Mouse (Mus musculus): ENCODE data around the gene Fgr.

Fgr gene

DNA sequence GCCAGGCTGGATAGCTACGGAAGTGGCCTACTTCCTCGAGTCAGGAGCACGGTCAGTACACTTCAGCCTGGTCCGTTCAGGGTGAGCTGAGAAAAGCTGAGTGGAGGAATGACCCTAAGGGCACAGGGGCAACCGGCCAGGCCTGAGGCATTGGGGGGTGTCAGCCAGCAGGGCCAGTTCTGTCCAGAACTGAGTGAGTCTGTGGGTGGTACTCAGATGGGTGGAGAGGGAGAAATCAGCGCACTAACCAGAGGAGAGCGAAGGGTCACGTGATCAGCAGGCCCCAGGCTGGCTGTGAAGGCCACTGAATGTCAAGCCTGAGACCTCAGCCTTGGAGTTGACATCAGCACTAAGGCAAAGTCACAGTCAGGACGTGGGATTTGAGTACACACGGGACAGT is 60.6 kb downstream of the Fgr start:
- DNase-seq (ENCODE audit: extremely low spot score, low read depth, low spot score) = no peak

DNA sequence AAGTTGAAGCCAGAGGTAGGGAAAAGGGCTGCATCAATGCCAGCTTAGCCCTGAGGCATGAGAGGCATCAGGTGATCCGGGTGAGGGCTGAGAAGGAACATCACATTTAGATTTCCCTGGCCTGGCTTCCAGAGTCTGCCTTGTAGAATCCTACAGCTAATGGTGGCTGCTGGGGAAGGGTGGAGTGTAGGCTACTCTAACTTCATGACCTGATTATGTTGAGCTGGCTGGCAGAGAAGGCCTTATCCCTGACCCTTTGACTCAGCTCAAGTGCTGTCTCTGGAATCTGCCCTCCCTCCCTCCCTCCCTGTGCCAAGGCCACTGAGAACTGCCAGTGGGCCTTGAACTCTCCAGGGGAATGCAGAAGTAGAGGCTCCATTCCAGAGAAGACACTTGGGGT is 61.6 kb downstream of the Fgr start:
- no peak for DNase-seq (ENCODE audit: extremely low spot score, low read depth, low spot score)

DNA sequence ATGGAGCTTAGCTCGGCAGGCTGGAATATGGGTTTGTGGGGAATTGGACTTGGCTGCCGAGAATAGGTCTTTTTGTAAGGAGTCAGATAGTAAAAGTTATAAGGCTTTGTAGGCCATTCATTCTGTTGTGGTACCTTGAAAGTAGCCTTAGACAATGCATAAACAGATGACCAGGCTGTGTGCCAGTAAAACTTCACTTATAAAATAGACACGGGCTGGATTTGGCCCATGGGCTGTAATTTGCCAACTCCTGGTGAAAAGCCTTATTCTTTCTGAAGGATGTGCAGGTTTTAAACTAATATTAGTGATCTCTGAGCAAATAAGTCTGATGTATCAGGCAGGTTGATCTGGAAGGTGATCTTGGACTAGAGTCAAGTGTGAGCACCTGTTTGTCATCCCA is 62.1 kb downstream of the Fgr start:
- DNase-seq (ENCODE audit: extremely low spot score, low read depth, low spot score) = no peak

DNA sequence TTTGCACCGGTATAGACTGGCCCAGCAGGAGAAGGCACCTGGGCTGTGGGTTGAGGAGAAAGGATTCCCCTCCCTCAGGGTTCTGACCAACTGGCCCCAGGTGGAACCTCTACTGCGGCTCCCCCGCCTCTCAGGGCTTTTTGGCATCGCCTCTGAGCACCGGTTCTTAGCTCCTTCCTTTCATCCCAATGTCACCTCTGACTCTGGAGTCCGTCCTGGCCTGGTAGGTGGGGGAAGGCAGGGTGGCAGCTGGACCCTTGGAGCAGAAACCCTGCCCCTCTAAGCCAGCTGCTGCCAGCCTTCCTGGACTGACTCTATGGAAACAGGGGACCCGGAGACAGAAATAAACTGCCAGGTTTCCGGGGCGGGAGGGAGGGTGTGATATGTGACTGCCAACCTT is 63.4 kb downstream of the Fgr start:
- DNase-seq (ENCODE audit: extremely low spot score, low read depth, low spot score) = no peak

DNA sequence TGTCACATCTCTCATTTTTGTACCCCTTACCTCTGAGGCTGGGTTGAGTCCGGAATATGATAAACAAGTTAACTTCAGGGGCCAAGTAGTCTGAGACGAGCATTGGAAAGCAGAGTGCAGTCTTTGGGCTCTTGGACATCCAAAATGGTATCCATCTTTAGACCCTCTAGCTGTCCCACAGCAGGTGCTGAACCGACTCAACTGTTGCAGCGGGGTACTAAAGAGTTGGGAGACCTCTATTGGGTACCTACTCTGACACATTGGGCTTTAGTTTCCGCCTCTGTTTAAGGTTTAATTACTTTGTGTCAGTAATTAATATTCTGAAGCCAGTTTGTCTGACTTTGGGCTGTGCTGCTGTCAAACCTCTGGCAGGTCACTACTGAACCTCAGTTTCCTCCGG is 63.9 kb downstream of the Fgr start:
- no peak for DNase-seq (ENCODE audit: extremely low spot score, low read depth, low spot score)

DNA sequence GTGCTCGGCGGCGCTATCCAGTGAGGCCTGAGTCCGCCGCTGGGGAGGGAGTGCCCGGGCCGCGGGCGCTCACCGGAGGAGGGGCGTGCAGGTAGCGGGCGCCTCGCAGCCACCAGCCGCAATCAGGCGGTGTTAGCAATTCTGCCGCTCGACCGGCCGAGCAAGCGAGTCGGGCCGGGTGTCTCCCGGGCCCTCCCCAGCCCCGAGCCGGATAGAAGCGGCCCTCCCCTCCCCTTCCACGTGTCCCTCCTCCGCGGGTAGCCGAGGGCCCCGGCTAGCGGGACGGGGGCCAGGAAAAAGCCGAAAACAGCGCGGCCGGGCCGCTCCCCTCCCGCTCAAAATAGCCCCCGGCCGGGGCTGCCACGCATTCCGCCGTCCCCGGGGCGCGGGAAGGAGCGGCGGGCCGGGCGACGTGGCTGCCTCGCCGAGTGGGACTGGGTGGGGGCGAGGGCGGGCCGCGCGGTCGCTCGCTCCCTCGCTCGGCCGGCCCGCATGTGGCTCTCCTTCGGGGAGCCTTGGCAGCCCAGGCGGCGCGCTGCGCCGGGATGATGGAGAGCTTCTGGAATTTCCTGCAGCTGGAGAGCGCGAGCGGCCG is 64.7 kb downstream of the Fgr start:
- no peak for DNase-seq (ENCODE audit: extremely low spot score, low read depth, low spot score)

DNA sequence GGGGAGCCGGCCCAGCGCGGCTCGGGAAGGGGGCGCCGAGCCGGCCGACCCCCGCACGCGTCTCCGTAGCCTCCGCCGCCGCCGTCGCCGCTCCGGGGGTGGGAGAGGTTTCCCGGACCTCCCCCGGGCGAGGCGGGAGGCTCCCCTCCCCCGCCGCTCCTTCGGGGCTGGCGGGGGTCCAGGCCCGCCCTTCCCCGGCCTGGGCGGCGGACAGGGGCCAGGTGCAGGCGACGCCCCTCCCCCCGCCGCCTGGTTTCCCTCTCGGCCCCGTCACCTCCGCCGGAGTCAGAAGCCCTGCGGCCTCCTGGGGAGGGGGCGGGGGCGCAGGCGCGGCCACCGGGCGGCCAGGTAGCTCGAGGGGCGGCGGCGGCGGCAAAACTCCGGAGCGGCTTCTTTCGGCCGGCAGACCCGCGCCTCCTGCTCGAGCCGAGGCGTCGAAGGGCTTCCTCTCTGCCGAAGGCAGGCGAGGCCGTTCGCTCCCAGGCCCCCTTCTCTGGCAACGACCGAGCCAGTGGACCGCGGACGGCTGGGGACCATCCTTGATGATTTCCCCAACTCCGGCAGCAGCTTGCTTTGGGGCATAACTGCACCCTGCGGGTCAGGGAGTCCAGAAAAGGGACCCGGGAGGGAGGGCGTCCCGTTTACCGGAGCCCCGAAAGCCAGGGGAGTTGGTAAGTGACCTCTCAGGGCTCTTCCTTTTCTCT is 65.4 kb downstream of the Fgr start:
- DNase-seq (ENCODE audit: extremely low spot score, low read depth, low spot score) = no peak

DNA sequence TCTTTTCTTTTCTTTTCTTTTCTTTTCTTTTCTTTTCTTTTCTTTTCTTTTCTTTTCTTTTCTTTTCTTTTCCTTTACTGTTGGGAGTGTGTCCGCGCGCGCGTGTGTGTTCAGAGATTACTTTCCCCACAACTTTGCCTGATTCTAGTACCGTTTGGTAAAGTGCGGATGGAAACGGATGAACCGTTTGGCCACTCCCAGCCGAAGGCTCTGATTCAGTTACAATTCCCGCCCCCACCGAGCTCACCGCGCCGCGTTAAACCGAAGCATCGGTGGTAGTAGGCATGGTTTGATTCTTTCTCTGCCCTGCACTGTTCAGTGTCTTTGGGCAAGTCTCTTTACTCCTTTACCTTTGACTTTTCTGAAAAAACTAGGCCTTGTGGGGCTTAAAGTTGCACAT is 65.9 kb downstream of the Fgr start:
- no peak for DNase-seq (ENCODE audit: extremely low spot score, low read depth, low spot score)

DNA sequence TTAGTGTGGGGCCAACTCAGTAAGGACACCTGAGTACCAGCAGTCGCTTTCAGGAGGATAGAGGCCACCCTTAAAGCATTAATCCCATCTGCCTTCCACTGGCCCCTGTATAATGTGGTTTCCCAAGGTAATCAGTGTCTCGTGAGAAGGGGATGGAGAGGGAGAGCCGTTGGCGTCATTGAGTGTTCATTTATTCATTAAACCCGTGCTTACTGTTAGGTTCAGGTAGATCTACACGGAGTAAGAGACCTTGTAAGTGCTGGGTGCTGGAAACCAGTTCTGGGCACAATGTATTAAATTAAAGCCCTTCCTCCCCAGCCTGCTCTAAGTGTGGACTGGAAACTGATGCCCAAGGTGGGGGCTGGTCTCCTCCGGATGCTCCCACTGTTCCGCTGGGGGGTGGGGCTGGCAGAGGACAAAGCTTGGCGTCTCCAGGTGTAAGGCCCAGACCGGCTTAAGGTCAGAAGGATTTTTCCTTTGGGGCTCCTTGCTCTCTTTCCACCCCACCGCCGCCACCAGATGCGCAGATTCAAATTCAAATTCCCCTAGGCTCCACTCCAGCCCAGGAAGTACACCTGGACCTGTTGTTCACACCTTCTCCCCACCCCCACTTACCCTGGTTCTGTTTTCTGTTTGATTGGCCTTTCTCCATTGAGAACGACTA is 66.5 kb downstream of the Fgr start:
- no peak for DNase-seq (ENCODE audit: extremely low spot score, low read depth, low spot score)

DNA sequence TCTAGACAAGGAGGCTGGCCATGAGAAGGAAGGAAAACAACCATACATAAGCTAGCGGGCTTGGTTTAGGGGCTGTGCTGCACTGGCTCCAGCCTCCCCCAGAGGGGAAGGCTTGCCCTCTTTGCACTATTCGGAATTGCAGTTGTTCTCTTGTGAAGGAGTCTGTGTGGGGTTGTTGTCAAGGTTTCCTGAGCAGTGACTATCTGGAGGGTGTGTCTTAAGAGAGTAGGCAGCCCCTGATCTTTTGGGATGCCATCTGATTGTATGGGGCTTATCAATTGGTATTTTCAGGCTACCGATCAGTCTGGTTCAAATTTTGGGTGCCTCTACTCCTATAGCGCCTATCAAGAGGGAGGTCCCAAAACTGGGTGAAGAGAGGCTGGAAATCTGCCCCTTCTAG is 68.3 kb downstream of the Fgr start:
- DNase-seq (ENCODE audit: extremely low spot score, low read depth, low spot score) = no peak

DNA sequence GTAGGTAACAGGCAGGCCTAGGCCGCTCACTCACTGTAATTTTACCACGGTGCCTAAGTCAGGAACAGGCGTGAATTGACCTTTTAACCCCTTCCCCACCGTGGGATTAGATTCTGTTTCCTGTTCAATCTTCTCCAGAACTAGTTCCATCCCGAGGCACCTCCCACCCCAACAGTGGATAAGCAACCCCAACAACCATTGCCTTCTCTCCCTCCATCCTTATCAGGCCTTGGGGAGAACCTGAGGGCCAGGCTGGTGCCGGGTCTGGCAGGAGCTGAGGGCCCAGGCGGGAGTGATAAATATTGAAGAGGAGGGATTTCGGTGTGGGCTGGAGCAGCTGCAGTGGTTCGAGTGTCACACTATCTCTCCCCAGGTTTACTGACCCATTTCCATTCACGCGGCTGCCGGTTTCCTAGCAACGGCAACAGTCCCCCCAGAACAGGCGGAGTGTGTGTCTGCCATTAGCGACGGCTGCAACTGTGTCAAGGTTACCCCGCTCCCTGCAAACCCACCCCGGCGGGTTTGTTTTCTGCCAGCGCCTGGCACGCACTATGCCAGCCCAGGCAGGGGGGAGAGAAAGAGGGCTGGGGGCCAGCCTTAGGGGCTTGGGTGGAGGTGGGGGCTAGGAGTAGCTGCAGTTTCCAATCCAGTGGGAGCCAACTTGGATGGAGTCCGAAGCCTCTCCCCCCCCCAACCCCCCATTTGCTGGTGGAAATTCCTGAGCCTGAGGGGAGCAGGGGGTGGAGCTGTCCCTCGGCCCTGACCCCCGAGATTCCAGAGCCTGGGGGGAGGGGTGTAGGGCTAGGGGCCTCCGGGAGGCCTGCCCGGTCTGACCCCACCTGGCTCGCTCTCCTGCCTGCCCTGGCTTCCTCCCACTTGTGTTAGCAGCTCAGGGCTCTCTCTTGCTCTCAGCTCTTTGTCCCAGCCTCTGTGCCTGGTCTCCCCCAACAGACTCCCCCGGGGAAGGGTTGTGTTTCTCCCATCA is 69.0 kb downstream of the Fgr start:
- peak; percentile 83 for DNase-seq (ENCODE audit: extremely low spot score, low read depth, low spot score)

DNA sequence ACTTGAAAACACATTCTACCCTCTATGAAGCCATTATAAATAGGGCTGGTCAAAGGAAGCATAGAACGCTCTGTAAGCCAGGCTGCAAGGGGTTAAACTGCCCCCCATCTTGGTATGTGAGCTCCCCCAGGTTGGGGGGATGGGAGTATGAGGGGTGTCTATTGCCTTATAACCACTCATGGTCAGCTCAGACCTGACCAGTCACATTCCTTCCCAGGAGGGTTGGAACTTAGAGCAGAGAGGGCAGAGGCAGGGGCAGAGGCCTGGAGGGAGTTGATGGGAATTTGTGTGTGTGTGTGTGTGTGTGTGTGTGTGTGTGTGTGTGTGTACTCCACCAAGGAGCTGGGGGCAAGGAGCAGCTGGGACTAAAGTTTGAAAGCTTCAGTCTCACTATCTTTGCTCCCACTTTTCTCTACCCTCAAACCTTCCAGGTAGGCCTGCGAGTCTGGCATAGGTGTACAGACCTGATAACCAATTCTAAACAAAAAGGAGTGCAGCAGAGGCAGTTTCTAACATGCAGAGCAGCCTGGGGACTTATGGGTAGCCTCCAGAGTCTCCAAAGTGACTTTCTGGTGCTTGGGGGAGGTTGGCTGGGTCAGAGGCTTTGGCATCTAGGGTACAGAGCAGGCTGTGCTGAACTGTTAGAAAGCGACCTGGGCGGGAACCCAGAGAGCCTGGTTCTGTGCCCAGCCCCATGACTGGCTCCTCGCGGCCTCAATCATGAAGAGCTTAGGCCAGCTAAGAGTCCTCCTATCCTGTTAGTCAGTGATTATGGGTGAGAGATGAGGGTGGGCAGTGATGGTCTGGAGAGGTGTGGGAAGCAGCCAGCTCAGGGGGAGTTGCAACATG is 70.1 kb downstream of the Fgr start:
- DNase-seq (ENCODE audit: extremely low spot score, low read depth, low spot score) = no peak

DNA sequence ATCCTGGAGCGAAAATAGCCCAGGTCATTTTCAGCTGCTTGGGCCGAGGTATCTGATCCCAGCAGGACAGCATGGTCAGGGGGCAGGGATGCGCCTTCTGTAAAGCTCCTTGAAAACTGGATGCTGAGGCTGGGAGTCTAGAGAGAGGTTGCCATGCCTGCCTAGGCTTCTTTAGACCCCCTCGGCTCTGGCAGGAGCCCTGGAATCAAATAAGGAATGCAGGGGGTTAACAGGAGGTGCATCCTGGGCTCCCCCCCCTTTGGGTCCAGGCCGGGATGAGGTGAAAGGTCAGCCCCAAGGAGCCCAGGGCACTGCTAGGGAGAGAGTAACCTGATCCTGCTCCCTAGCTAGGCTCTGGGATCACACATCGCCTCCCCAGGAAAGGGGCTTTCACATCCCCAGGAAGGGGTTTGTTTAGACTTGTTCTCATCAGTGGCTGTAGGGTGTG is 70.8 kb downstream of the Fgr start:
- no peak for DNase-seq (ENCODE audit: extremely low spot score, low read depth, low spot score)

DNA sequence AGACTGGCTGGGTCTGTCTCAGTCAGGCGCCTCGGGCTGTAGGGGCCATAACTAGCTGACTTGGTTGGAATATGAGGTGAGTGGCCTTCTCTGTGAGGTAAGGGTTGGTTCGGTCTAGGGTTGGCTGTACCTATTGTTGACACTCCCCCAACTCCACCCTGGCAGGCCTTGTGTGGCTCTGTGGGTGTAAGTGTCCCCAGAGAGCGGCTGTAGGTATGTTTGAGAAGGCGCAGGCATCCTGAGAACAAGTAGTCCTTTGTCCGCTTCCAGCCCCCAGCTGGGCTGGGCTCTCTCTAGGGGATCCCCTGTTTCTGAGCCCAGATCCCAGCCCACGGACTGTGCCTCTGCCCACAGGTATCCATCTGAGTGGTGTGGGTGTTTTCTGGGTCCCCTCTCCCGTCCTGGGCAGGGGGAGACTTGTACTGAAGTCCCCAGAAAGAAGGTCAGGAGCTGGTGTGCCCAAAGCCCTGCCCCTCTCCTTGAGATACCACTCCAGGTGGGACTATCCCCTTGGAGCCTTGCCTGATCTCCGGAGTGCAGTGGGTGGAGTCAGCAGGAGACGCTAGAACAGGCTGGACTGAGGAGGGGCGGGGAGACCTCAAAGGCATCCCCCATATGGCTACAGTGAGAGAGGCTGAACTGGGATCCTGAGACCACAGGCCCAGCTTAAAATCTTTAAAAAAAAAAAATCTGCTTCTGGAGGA is 72.0 kb downstream of the Fgr start:
- no peak for DNase-seq (ENCODE audit: extremely low spot score, low read depth, low spot score)

DNA sequence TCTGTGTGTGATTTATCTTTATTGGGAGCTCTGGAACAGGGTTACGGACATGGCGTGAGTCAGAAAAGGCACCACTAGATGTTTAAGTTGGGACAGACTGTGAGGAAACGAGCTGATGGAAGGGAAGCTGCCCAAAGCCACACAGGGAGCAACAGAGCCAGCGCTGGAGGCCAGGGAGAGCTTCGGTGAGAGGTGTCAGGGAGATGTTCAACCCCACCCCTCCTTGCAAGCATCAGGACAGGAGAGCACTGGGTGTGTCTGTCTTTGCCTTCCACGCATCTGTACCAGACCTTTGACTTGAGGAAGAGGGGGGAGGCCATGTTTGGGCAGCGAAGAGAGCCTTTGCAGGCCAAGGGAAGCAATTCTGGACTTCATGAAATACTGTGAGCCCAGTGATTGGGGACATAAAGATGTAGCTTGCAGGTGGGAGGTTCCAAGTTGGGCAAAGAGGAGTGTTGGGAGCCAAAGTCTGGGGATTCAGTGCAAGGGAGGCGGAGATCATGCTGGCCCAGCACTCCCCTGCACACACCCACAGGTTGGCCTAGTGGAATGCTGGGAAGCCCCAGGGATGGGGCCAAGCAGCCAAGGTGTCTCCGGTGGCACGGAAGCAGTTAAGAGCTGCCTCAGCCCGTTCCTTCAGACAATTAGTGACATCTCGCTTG is 72.9 kb downstream of the Fgr start:
- no peak for DNase-seq (ENCODE audit: extremely low spot score, low read depth, low spot score)

DNA sequence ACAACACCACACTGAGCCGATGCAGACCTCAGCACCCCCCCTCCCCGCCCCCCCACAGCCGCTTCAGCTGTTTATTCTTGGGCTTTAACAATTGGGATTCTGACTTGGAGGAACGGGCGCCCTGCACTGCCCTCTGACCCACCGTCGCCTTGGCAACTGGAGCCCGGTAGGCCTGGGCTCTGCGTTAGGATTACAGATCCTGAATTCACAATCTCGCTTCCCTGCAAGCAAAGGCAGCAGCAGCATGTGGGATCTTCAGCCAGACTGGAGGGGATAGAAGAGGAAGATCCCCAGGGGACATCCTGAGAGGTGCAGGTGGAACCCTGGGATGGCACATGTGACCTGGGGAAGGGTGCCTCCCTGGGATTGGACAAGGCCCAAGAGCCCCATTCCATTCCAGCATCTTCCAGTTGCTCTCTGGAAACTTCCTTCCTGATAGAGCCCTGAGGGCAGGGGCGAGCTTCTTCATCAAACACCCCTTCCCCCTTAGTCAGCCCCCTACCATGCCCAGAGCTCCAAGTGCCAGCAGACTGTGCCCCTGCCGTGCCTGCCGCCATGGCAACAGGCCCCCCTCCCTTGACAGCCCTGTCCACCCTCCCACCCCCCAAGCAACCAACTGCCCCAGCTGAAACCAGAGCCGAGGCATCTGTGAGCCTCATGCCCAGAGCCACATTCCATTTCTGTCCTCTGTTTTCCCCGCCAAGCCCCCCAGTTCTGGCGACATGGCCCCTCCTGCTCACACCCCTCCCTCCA is 73.6 kb downstream of the Fgr start:
- DNase-seq (ENCODE audit: extremely low spot score, low read depth, low spot score) = no peak

DNA sequence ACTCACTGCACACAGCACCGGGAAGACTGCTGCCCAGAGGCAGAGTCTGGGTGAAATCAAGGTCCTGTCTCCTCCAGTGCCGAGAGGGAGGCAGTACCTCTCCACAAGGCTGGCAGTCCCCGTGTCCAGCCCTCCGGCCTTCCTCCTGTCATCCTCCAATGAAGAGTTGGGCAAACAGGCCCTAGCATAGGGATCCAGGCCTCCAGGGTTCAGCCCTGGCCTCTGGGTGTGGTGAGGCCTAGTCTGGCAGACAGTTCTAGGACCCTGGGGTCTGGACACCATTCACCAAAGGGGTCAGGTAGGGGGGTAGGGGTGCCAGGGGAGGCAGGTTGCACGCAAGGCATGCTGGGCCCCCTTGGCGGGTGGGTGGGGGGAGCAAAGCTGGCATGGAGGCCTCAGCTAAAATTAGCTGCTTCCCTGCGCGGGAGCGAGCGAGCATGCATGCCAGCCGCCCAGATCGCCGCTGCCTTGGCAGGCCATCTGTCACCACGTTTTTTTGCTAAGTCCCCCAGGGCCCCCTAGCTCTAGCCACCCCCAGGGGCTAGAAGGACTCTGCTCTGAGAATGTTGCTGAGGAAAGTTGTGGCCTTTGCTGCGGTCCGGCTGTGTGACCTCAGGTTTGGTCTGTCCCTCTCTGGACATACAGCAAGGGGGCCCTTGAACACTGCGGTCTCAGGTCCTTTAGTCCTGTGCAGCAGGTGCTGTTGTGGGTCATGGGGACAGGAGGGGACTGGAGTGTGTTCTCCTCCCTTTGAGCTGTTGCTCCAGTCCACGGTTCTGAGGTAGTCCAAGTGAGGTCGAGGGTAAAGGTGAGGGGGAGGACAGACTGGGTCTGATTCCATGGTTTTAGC is 75.4 kb downstream of the Fgr start:
- DNase-seq (ENCODE audit: extremely low spot score, low read depth, low spot score) = no peak
